Mouse (Mus musculus): ENCODE measurements around the gene Rgs17. TPM values are rescaled to one million over a fixed set of nuclear protein-coding genes. Genes with fewer than 3 reads are reported as not detected.

Rgs17 gene
- polyA plus RNA-seq, 1 experiment: 0.49 TPM

DNA sequence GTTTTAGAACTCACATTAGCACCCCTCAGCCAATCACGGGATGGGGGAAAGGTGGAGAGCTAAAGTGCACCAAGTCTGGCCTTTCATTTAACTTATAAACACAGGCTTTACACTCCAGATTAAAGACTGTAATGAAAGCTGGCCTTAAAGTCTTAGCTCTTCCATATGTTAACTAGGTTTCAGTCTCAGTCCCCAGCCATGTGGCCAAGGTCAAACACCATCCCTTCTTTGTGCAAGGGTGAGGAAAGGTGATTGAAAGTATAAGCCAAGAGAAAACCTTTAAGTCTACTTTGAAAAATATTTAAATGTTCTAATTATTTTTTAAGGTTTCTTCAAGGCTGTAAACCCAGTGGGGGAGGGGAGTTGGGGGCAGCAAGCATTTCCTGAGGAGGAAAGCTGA lies 118.5 kb downstream of the Rgs17 start:
- peaks cover 52% of the 10 kb centered on the region for H3K79me2 ChIP-seq (ENCODE audit: control insufficient read depth, insufficient read depth)
- H3K27me3 ChIP-seq (ENCODE audit: control insufficient read depth, insufficient read depth, insufficient read length): no peaks in the 10 kb centered on the region
- peak overlapping the region; percentile 58 for H3K4me2 ChIP-seq (ENCODE audit: low read depth)
- TF ChIP-seq USF1 (IDR thresholded peaks at IDR 0.05; ENCODE audit: low read depth) (no peak), POLR2AphosphoS2 (IDR thresholded peaks at IDR 0.05; ENCODE audit: insufficient read length, low read depth) (no peak), TCF12 (IDR thresholded peaks at IDR 0.05; ENCODE audit: insufficient read depth, poor library complexity, severe bottlenecking) (no peak), MAX (IDR thresholded peaks at IDR 0.05; ENCODE audit: low read depth) (no peak), MYOG (IDR thresholded peaks at IDR 0.05; ENCODE audit: control insufficient read depth in 1 of 3, insufficient read depth in 1 of 3, insufficient read length in 2 of 3, low read depth in 2 of 3) (no peak), POLR2A (IDR thresholded peaks at IDR 0.05; ENCODE audit: insufficient read length, low read depth) (no peak), TCF3 (IDR thresholded peaks at IDR 0.05; ENCODE audit: insufficient read length, low read depth) (no peak), REST (IDR thresholded peaks at IDR 0.05; ENCODE audit: insufficient read depth, insufficient read length) (no peak), CEBPB (IDR thresholded peaks at IDR 0.05; ENCODE audit: insufficient read depth, poor library complexity, severe bottlenecking) (no peak)
- H3K36me3 ChIP-seq (ENCODE audit: control insufficient read depth, insufficient read depth): peaks cover 25% of the 10 kb centered on the region
- no peak overlapping the region for H3ac ChIP-seq (ENCODE audit: control insufficient read depth, insufficient read length)
- peak overlapping the region; percentile 69 for H3K4me3 ChIP-seq

GRCm38 (mm10) chr10:5802866-5803265 lies 119.3 kb downstream of the Rgs17 start:
- Histone ChIP-seq H3ac (ENCODE audit: control insufficient read depth, insufficient read length) (no peak overlapping the region), H3K36me3 (ENCODE audit: control insufficient read depth, insufficient read depth) (peaks cover 34% of the 10 kb centered on the region), H3K4me2 (ENCODE audit: low read depth) (peak overlapping the region; percentile 58), H3K4me3 (peak overlapping the region; percentile 69), H3K79me2 (ENCODE audit: control insufficient read depth, insufficient read depth) (peaks cover 52% of the 10 kb centered on the region), H3K27me3 (ENCODE audit: control insufficient read depth, insufficient read depth, insufficient read length) (no peaks in the 10 kb centered on the region)
- TF ChIP-seq TCF3 (IDR thresholded peaks at IDR 0.05; ENCODE audit: insufficient read length, low read depth) (no peak), USF1 (IDR thresholded peaks at IDR 0.05; ENCODE audit: low read depth) (no peak), CEBPB (IDR thresholded peaks at IDR 0.05; ENCODE audit: insufficient read depth, poor library complexity, severe bottlenecking) (no peak), SRF (IDR thresholded peaks at IDR 0.05; ENCODE audit: control insufficient read depth, insufficient read length, low read depth) (no peak), POLR2AphosphoS2 (IDR thresholded peaks at IDR 0.05; ENCODE audit: insufficient read length, low read depth) (no peak), MYOD1 (IDR thresholded peaks at IDR 0.05; ENCODE audit: control insufficient read depth in 1 of 3, insufficient read length in 2 of 3, low read depth in 2 of 3) (no peak), MAX (IDR thresholded peaks at IDR 0.05; ENCODE audit: low read depth) (no peak), E2F4 (IDR thresholded peaks at IDR 0.05; ENCODE audit: insufficient read depth) (no peak), MYOG (IDR thresholded peaks at IDR 0.05; ENCODE audit: control insufficient read depth in 1 of 3, insufficient read depth in 1 of 3, insufficient read length in 2 of 3, low read depth in 2 of 3) (no peak), TCF12 (IDR thresholded peaks at IDR 0.05; ENCODE audit: insufficient read depth, poor library complexity, severe bottlenecking) (no peak), REST (IDR thresholded peaks at IDR 0.05; ENCODE audit: insufficient read depth, insufficient read length) (no peak), POLR2A (IDR thresholded peaks at IDR 0.05; ENCODE audit: insufficient read length, low read depth) (no peak)

DNA sequence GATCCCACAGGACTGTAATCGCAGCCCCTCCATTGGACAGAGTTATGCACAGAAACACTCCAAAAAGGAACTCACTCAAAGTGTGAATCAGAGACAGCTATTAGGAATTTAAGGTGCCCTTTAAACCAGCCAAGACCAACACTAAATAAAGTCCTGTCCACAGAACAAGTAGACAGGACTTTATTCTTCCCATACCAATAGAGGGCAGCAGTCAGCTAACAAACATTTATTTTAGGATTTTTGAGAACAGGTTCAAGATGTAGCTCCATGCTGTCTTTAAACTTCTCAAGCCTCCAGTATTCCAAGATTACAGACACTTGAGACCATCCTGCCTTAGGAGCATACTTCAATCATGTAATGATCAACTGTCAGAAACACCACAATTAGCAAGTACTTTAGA lies 121.7 kb downstream of the Rgs17 start:
- Histone ChIP-seq H3K36me3 (ENCODE audit: control insufficient read depth, insufficient read depth) (peaks cover 36% of the 10 kb centered on the region), H3K4me2 (ENCODE audit: low read depth) (no peak overlapping the region), H3K79me2 (ENCODE audit: control insufficient read depth, insufficient read depth) (peaks cover 52% of the 10 kb centered on the region), H3K4me3 (no peak overlapping the region), H3ac (ENCODE audit: control insufficient read depth, insufficient read length) (no peak overlapping the region), H3K27me3 (ENCODE audit: control insufficient read depth, insufficient read depth, insufficient read length) (no peaks in the 10 kb centered on the region)
- TF ChIP-seq SRF (IDR thresholded peaks at IDR 0.05; ENCODE audit: control insufficient read depth, insufficient read length, low read depth) (no peak), USF1 (IDR thresholded peaks at IDR 0.05; ENCODE audit: low read depth) (no peak), E2F4 (IDR thresholded peaks at IDR 0.05; ENCODE audit: insufficient read depth) (no peak), MYOD1 (IDR thresholded peaks at IDR 0.05; ENCODE audit: control insufficient read depth in 1 of 3, insufficient read length in 2 of 3, low read depth in 2 of 3) (no peak), TCF12 (IDR thresholded peaks at IDR 0.05; ENCODE audit: insufficient read depth, poor library complexity, severe bottlenecking) (no peak), CEBPB (IDR thresholded peaks at IDR 0.05; ENCODE audit: insufficient read depth, poor library complexity, severe bottlenecking) (no peak), MAX (IDR thresholded peaks at IDR 0.05; ENCODE audit: low read depth) (no peak), POLR2AphosphoS2 (IDR thresholded peaks at IDR 0.05; ENCODE audit: insufficient read length, low read depth) (no peak), TCF3 (IDR thresholded peaks at IDR 0.05; ENCODE audit: insufficient read length, low read depth) (no peak), MYOG (IDR thresholded peaks at IDR 0.05; ENCODE audit: control insufficient read depth in 1 of 3, insufficient read depth in 1 of 3, insufficient read length in 2 of 3, low read depth in 2 of 3) (no peak), POLR2A (IDR thresholded peaks at IDR 0.05; ENCODE audit: insufficient read length, low read depth) (no peak), REST (IDR thresholded peaks at IDR 0.05; ENCODE audit: insufficient read depth, insufficient read length) (no peak)

DNA sequence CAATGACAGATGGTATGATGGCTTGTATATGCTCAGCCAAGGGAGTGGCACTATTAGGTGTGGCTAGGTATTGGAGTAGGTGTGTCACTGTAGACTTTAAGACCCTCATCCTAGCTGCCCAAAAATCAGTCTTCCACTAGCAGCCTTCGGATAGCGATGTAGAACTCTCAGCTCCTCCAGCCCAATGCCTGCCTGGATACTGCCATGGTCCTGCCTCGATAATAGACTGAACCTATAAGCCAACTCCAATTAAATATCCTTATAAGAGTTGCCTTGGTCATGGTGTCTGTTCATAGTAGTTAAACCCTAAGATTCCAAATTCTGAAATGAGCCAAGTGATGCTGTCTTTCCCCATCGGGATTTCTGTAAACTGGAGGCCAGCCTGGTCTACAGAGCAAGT lies 124.1 kb downstream of the Rgs17 start:
- peaks cover 36% of the 10 kb centered on the region for H3K36me3 ChIP-seq (ENCODE audit: control insufficient read depth, insufficient read depth)
- TF ChIP-seq REST (IDR thresholded peaks at IDR 0.05; ENCODE audit: insufficient read depth, insufficient read length): no peak
- no peak overlapping the region for H3ac ChIP-seq (ENCODE audit: control insufficient read depth, insufficient read length)
- peaks cover 34% of the 10 kb centered on the region for H3K79me2 ChIP-seq (ENCODE audit: control insufficient read depth, insufficient read depth)
- no peak overlapping the region for H3K4me2 ChIP-seq (ENCODE audit: low read depth)
- H3K4me3 ChIP-seq: no peak overlapping the region
- no peaks in the 10 kb centered on the region for H3K27me3 ChIP-seq (ENCODE audit: control insufficient read depth, insufficient read depth, insufficient read length)

DNA sequence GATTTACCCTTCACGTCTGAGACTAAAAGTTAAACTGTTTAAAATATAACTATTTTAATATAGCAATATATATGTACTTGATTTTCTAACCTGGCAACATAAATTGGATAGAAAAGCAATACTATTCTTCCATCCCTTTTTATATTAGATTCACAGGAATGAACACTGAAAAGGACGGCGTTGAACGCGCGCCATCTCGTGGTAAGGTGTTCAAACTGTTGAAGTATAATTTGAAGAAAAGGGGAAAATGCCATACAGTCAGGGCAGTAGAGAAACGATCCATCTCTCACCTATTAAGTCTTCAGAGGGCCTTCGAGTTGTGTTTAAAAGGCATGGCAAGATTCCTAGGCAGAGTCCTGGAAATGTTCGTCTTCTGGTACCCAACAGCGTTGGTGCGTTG lies 131.5 kb downstream of the Rgs17 start:
- H3K4me2 ChIP-seq (ENCODE audit: low read depth): no peak overlapping the region
- H3K4me3 ChIP-seq: no peak overlapping the region
- TF ChIP-seq MYOG (IDR thresholded peaks at IDR 0.05; ENCODE audit: control insufficient read depth in 1 of 3, insufficient read depth in 1 of 3, insufficient read length in 2 of 3, low read depth in 2 of 3): no peak
- TF ChIP-seq USF1 (IDR thresholded peaks at IDR 0.05; ENCODE audit: low read depth): no peak
- no peak for TF ChIP-seq REST (IDR thresholded peaks at IDR 0.05; ENCODE audit: insufficient read depth, insufficient read length)
- no peak for TF ChIP-seq POLR2A (IDR thresholded peaks at IDR 0.05; ENCODE audit: insufficient read length, low read depth)
- no peak for TF ChIP-seq TCF12 (IDR thresholded peaks at IDR 0.05; ENCODE audit: insufficient read depth, poor library complexity, severe bottlenecking)
- no peak for TF ChIP-seq SRF (IDR thresholded peaks at IDR 0.05; ENCODE audit: control insufficient read depth, insufficient read length, low read depth)
- no peak for TF ChIP-seq TCF3 (IDR thresholded peaks at IDR 0.05; ENCODE audit: insufficient read length, low read depth)
- no peak for TF ChIP-seq E2F4 (IDR thresholded peaks at IDR 0.05; ENCODE audit: insufficient read depth)
- TF ChIP-seq CEBPB (IDR thresholded peaks at IDR 0.05; ENCODE audit: insufficient read depth, poor library complexity, severe bottlenecking): no peak
- TF ChIP-seq MYOD1 (IDR thresholded peaks at IDR 0.05; ENCODE audit: control insufficient read depth in 1 of 3, insufficient read length in 2 of 3, low read depth in 2 of 3): no peak
- no peak for TF ChIP-seq MAX (IDR thresholded peaks at IDR 0.05; ENCODE audit: low read depth)
- no peaks in the 10 kb centered on the region for H3K79me2 ChIP-seq (ENCODE audit: control insufficient read depth, insufficient read depth)
- no peak overlapping the region for H3ac ChIP-seq (ENCODE audit: control insufficient read depth, insufficient read length)
- H3K27me3 ChIP-seq (ENCODE audit: control insufficient read depth, insufficient read depth, insufficient read length): peaks cover 10% of the 10 kb centered on the region
- no peaks in the 10 kb centered on the region for H3K36me3 ChIP-seq (ENCODE audit: control insufficient read depth, insufficient read depth)
